Mouse (Mus musculus): ENCODE results near the gene Mrpl17. TPM values are rescaled to one million over a fixed set of nuclear protein-coding genes. Genes with fewer than 3 reads are reported as not detected.

Gene Mrpl17
- polyA plus RNA-seq (2012; ENCODE audit: low replicate concordance): 46.0 and 85.0 TPM in 2 replicates

GRCm38 (mm10) chr7:105810877-105811489, at the start of gene Mrpl17:
Mrpl17 (minus strand) TSS chr7:105811099.

GRCm38 (mm10) chr7:105787285-105788140, 23.4 kb downstream of the Mrpl17 start, which contains the start of gene Dchs1:
Dchs1 (minus strand) TSS chr7:105787654.

Other genes starting within 250 kb of the Mrpl17 start
- 3.8 and 5.9 TPM in 2 replicates for gene Apbb1, start 229.4 kb downstream of the Mrpl17 start, polyA plus RNA-seq (2012; ENCODE audit: low replicate concordance)
- gene Hpx, start 211.0 kb downstream of the Mrpl17 start, polyA plus RNA-seq (2012; ENCODE audit: low replicate concordance): not detected in 2 replicates
- gene Trim3, start 177.5 kb downstream of the Mrpl17 start, polyA plus RNA-seq (2012; ENCODE audit: low replicate concordance): 17.6 and 34.8 TPM in 2 replicates
- 181 and 245 TPM in 2 replicates for gene Timm10b, start 171.0 kb downstream of the Mrpl17 start, polyA plus RNA-seq (2012; ENCODE audit: low replicate concordance)
- gene Arfip2, start 170.7 kb downstream of the Mrpl17 start, polyA plus RNA-seq (2012; ENCODE audit: low replicate concordance): 48.8 and 71.0 TPM in 2 replicates
- gene Gm45799, start 170.5 kb downstream of the Mrpl17 start, polyA plus RNA-seq (2012; ENCODE audit: low replicate concordance): 19.2 and 82.8 TPM in 2 replicates
- gene Dnhd1, start 160.3 kb downstream of the Mrpl17 start, polyA plus RNA-seq (2012; ENCODE audit: low replicate concordance): 0.36 and 0.73 TPM in 2 replicates
- 30.6 and 38.7 TPM in 2 replicates for gene Ilk, start 74.5 kb downstream of the Mrpl17 start, polyA plus RNA-seq (2012; ENCODE audit: low replicate concordance)
- 21.9 and 24.4 TPM in 2 replicates for gene Rrp8, start 73.7 kb downstream of the Mrpl17 start, polyA plus RNA-seq (2012; ENCODE audit: low replicate concordance)
- 215 and 392 TPM in 2 replicates for gene Taf10, start 66.7 kb downstream of the Mrpl17 start, polyA plus RNA-seq (2012; ENCODE audit: low replicate concordance)
- 65.0 and 83.6 TPM in 2 replicates for gene Tpp1, start 58.9 kb downstream of the Mrpl17 start, polyA plus RNA-seq (2012; ENCODE audit: low replicate concordance)
- 0.22 and 0.67 TPM in 2 replicates for gene Dchs1, start 23.4 kb downstream of the Mrpl17 start, polyA plus RNA-seq (2012; ENCODE audit: low replicate concordance)
- 3.3 and 7.4 TPM in 2 replicates for gene Gm4070, start 142.9 kb upstream of the Mrpl17 start, polyA plus RNA-seq (2012; ENCODE audit: low replicate concordance)